Mouse (Mus musculus): ENCODE results near the gene Trim16. TPM values are rescaled to one million over a fixed set of nuclear protein-coding genes. Genes with fewer than 3 reads are reported as not detected.

Gene Trim16
- total RNA-seq, 2 experiments from 2014 or later = 24.1 to 28.3 TPM

GRCm38 (mm10) chr11:62827911-62828310, 7.9 kb downstream of the Trim16 start:
- DNase-seq (ENCODE audit: low spot score in 2 of 2) = no peak

DNA sequence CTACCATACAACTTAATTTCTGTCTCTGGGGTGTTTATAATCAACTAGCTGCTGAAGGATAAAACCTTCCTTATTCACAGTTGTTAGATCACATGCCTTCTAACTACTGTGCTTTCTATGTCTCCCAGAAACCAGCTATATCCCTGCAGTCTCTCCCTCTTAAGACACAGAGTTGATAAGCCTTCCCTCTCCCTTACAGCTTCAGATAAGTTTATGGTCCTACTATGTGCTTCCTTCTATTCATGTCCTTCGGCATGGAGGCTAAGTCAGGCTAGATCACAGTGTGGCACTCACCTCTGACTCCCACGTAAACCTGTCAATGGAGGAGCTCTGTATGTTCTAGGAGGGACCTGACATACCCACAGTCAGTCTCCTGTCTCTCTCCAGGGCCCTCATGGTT, 10.4 kb downstream of the Trim16 start:
- no peak for DNase-seq (ENCODE audit: low spot score in 2 of 2)

GRCm38 (mm10) chr11:62831906-62832305, 11.9 kb downstream of the Trim16 start:
- no peak for DNase-seq (ENCODE audit: low spot score in 2 of 2)

- DNase-seq (ENCODE audit: low spot score in 2 of 2) = no peak
Measured at GRCm38 (mm10) chr11:62844562-62844961, 24.5 kb downstream of the Trim16 start.

DNA sequence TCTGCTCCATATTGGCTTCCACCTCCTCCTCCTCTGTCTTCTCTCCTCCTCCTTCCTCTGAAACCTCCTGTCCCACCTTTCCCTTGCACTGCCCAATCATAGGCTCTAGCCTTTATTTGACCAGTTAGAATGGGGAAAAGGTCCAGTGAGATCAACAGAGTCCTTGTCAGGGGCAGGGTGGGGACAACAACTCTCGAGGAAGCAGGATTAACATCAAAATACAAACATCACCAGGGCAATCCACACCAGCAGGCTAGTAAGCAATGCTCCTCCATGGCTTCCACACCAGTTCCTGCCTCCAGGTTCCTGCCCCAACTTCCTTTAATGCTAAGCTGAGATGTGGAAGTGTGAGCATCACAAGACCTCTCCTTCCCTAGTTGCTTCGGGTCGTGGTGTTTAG, 25.7 kb downstream of the Trim16 start:
- DNase-seq (ENCODE audit: low spot score in 2 of 2) = no peak

DNA sequence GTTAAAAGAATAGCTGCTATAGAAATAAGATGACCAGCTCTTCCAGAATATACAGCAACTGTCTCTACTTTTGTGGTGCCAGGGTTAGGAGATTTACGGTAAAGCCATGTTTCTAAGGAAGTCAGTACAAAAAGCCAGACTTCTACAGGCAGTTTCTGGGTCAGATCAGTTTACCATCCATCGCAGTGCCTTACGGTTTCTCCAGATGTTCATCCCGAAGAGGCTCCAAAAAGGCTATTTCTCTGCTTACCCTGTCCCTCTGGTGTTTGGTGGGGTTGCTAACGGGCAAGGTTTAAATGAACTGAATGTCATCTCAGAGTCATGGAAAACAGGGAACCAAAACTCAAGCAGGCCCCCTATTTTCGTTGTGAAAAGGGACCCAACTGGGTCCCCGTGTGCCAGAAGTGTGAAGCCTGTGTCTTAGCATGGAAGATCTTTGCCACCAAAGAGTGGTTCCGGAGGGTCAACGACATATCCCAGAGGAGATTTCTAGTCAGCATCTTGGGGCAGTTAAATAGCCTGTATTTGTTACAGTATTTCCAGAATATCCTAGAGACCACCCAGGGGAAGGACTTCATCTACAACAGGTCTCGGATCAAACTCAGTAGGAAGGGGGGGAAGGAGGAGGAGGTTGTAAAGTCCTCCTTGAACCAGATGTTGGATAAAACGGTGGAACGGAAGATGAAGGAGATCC, 27.1 kb downstream of the Trim16 start, which contains the start of gene Fbxw10:
Gene Fbxw10, plus strand, starts transcription at position 109 of the 694 bp plus-strand sequence.
- no peak for DNase-seq (ENCODE audit: low spot score in 2 of 2)

DNA sequence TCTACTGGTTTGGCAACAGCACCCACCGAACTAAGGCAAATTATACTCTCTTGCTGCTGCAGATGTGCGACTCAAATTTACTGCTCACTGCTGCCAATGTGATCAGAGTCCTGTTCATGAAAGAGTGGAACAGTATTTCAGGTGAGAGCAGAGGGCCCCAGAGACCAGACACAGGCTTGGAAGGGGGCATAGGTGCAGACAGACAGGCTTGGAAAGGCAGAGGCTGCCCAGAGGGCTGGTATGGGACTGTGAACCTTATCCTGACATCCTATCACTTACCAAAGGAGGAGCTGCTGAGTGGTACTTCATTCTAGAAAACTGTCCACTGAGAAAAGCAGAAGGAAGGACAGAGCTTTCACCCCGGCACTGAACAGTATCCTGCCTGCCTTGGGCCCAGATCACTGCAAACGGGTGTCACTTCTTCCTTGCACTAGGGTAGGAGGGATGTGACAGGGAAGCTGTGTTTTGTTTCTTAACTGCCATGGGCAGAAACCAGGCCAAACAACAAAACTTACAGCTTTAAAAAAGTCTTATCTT, 27.7 kb downstream of the Trim16 start:
- DNase-seq (ENCODE audit: low spot score in 2 of 2) = no peak

DNA sequence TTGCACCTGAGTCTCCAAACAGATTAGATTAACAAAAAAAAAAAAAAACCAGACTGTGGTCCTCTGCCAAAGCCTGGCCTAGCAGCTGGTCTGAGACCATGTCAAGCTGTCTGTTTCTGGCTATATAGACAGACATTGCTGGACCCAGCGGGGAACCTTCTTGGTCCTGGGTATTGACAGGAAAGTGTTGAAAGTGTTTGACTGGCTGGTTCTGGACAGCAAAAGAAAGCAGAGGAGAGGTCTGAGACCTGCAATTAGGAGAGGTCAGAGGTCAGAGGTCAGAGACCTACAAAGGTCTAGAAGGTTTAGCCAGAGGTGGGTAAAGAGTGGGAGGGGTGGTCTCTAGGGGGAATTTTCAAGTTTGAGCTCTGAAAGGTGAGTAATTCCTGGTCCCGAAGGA, 28.3 kb downstream of the Trim16 start:
- DNase-seq (ENCODE audit: low spot score in 2 of 2) = no peak

DNA sequence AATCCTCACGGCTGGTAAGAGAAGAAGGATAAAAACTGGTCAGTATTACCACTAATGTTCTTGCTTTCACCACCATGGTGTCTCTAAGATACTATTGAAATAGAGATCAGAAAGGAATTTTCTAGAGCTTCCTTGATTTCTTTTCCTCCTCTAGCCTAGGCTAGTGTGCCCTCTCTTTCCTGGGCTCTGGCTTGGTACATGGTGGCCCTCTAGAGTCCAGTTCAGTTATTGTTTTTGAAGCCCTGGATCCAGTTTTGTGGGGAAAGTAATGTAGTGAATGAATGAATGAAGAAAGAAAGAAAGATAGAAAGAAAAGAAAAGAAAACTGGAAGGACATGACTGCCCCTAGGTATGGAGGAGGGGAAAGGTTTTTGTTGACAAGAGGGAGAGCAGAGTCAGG, 31.2 kb downstream of the Trim16 start:
- DNase-seq (ENCODE audit: low spot score in 2 of 2) = no peak

DNA sequence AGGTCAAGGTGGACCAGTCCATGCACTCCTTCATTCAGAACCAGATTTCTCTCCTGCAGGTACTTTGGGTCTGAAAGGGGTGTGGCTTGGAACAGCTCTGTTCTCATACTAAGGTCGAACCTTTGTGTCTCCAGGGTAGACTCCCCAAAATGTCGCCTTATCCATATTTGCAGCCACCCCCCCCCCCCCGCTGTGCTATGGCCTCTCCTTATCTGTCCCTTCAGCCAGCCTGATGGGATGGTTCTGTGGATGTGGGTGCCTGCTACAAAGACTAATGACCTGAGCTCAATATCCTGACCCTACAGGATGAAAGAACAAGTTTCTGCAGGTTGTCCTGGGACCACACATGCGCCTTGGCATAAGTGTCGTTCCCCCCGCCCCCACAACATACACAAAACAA, 33.3 kb downstream of the Trim16 start:
- no peak for DNase-seq (ENCODE audit: low spot score in 2 of 2)

DNA sequence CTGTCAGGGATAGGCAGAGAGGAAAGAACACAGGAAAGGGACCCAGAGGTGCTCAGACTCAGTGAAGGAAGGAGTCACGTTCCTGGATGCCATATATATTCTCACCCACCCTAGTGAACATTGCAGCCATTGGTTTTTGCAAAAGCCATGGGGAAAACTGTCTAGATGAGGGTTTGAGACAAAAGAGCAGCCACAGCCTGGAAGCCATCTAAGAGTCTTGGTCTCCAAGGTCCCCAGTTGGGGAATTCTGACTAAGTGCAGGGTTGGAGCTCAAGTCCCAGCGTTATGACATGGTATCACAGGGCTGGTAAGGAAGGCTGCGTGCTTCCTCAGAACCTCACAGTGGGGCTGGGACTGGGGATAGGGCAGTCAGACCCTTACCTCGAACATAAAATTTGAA, 45.5 kb downstream of the Trim16 start:
- no peak for DNase-seq (ENCODE audit: low spot score in 2 of 2)

DNA sequence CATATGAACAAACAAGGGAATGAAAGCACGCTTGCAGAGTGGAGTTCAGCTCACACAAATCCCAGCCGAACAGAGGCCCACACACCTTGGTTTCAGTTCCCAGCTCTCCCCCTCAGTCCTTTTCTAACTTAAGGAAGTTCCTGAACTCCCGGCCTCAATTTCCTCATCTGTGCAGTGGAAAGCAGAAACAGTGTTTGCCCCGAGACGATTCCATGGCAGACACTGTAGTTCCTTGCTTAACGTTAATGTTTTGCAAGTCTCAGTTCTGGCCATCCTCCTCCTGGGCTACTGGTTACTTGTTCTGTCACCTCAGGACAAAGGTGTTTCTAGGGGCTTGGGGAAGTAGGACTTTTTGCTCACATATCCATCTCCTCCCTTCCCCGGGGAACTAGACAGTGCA, 46.7 kb downstream of the Trim16 start:
- DNase-seq (ENCODE audit: low spot score in 2 of 2) = no peak

DNA sequence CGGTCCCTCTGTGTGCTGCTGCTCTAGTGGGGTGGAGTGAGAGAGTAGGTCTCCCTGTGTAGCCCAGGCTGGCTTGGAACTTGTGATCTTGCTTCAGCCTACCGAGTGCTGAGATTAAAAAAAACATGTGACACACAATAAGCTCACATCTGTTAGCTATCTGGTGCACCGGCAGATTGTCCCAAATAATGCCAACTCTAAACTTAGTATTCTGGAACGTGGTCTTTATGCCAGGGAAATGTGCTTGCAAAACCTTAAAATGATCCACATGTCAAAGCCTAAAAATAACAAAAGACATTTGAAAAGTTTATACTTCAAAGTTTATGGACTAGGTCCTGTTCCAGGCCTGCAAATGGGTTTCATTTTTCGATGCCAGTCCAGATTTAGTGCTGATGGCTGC, 49.2 kb downstream of the Trim16 start:
- DNase-seq (ENCODE audit: low spot score in 2 of 2) = no peak

- no peak for DNase-seq (ENCODE audit: low spot score in 2 of 2)
Measured at GRCm38 (mm10) chr11:62869715-62870371, 49.8 kb downstream of the Trim16 start.

GRCm38 (mm10) chr11:62873479-62873878, 53.4 kb downstream of the Trim16 start:
- DNase-seq (ENCODE audit: low spot score in 2 of 2) = no peak

DNA sequence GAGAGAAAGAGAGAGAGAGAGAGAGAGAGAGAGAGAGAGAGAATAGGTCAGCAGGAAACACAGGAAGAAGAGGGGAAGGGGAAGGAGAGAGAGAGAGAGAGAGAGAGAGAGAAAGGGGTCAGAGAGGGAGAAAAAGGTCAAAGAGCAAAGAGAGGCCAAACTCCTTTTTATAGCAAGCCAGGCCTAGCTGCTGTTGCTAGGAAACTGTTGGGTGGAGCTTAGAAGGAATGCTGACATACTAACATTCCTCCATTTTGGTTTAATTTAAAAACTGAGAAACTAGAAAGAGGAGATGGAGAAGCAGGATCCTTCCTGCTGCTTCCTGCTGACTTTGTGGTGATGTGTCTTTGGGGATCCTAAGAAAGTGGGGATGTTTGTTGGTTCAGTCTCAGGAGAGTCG, 55.7 kb downstream of the Trim16 start:
- DNase-seq (ENCODE audit: low spot score in 2 of 2) = no peak

- no peak for DNase-seq (ENCODE audit: low spot score in 2 of 2)
Measured at GRCm38 (mm10) chr11:62876445-62876844, 56.4 kb downstream of the Trim16 start.

- DNase-seq (ENCODE audit: low spot score in 2 of 2) = no peak
Measured at GRCm38 (mm10) chr11:62877391-62877790, 57.4 kb downstream of the Trim16 start.

DNA sequence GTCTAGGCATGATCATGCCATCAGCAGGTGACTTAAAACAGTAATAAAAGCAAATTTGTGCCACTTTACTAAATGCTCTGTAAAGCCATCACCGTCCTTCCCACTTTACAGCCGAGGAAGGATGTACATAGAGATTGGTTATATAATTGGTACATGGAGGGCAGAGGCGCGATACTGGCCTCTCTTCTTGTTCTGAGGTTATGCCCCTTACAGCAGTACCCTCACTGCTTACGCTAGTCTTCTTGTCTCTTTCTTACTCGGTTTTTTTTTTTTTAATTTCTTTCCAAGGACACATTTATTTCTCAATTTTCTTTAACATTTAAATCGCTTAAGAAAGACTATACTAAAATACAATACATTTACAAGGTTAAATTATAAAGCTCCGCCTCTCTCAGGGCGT, 58.7 kb downstream of the Trim16 start:
- no peak for DNase-seq (ENCODE audit: low spot score in 2 of 2)

DNA sequence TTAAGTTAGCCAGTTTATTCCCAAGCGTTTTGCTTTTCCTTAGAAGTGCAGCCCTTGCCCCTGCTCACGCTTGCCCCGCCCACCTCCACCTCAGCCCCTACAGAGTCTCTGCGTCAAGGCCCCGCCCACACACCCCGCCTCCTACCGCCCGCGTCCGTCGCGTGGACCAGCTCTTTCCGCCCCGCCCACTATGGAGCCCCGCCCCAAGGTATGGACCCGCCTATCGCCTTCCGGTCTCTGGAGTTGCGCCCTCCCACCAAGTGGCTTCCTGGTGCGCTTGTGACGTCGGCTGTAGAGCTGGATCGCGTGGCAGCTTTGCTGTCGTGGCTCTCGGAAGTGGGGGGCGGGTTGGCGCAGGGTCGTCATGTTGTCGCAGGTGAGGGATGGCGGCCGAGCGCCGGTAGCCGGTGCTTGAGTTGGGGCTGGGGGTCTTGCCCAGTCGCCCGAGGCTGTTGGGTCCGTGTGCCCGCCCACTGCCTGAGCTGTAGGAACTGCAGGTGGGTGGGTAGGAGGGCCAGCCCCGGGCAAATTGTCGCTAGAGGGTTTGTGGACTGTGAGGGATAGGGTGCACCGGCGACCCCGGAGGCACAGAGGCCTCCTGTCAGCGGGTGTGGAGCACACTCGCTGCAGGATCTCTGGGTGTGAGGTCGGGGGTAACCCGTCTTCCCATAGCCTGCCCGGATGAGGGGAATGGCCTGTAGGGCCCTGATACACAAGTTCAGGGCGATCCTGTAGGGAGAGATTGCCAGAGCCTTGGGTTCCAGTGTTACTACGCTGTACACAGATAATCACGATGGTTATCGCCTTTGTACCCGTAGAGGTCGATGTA, 59.4 kb downstream of the Trim16 start, which contains the start of gene Tvp23b:
Gene Tvp23b, plus strand, starts transcription at position 236 of the 829 bp plus-strand sequence.
- peak; percentile 97 to 100 for DNase-seq (ENCODE audit: low spot score in 2 of 2)

DNA sequence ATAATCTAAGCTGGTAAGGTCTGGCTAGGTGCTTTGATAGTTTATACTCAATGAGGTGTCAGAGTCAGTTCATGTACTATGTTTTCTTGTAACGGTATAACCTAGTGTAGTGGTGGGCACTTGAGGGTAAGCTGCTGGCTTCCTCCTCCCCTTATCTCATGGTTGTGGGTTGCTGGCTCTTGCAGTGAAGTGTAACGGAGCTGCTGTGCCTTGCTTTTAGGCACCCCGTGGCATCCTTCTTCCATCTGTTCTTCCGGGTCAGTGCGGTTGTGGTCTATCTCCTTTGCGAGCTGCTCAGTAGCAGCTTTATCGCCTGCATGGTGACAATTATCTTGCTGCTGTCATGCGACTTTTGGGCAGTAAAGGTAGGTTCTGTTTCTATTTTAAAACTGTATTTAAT, 63.4 kb downstream of the Trim16 start:
- no peak for DNase-seq (ENCODE audit: low spot score in 2 of 2)

GRCm38 (mm10) chr11:62885323-62885722, 65.3 kb downstream of the Trim16 start:
- no peak for DNase-seq (ENCODE audit: low spot score in 2 of 2)

Data from gastrocnemius, postnatal 4 days (tissue).